Mouse (Mus musculus) kidney, postnatal 0 days (tissue): Measurements from ENCODE around the gene Hemk1. TPM values are rescaled to one million over a fixed set of nuclear protein-coding genes. Genes with fewer than 3 reads are reported as not detected.

Experiments used
- ATAC-seq: fragments of 200-750 bp; cut with Nextera tagmentation; replicated peaks from 2 replicates; pipeline ENCODE4 v1.8.0; 2017; ENCODE audit warnings: low read depth, moderate number of reproducible peaks, moderate TSS enrichment, moderate library complexity; ENCODE audit not compliant: low FRiP score
- DNase-seq: peaks from one replicate; pipeline ENCODE4 v3.0.0-alpha.2; 2016; ENCODE audit warnings: low spot score
- H3K27ac ChIP-seq: fragments of 300-500 bp; sonication (generic); 2 replicates; pipeline ENCODE4 v1.5.1; 2014; ENCODE audit warnings: mild to moderate bottlenecking
- H3K27me3 ChIP-seq: fragments of 300-500 bp; sonication (generic); 2 replicates; pipeline ENCODE4 v1.6.1; 2014; ENCODE audit warnings: low read length, mixed read lengths; ENCODE audit not compliant: insufficient read depth
- H3K36me3 ChIP-seq: fragments of 300-500 bp; sonication (generic); 2 replicates; pipeline ENCODE4 v1.6.1; 2014; ENCODE audit warnings: low read length, mixed read lengths; ENCODE audit not compliant: insufficient read depth
- H3K4me1 ChIP-seq: fragments of 300-500 bp; sonication (generic); replicated peaks from 2 replicates; pipeline ENCODE4 v1.6.1; 2014; ENCODE audit warnings: antibody characterized with exemption, low read length, mixed read lengths; ENCODE audit not compliant: insufficient read depth
- H3K4me2 ChIP-seq: fragments of 300-500 bp; sonication (generic); 2 replicates; pipeline ENCODE4 v1.6.1; 2014; ENCODE audit warnings: mild to moderate bottlenecking, low read length, moderate library complexity, mixed read lengths
- H3K4me3 ChIP-seq: fragments of 300-500 bp; sonication (generic); replicated peaks from 2 replicates; pipeline ENCODE4 v1.5.1; 2014; ENCODE audit warnings: low read depth, low read length
- H3K9ac ChIP-seq: fragments of 300-500 bp; sonication (generic); 2 replicates; pipeline ENCODE4 v1.6.1; 2014; ENCODE audit warnings: low read depth, low read length
- H3K9me3 ChIP-seq: fragments of 300-500 bp; sonication (generic); replicated peaks from 2 replicates; pipeline ENCODE4 v1.6.1; 2016; ENCODE audit warnings: low read length, inconsistent platforms, mixed read lengths
- CTCF ChIP-seq: IDR thresholded peaks from 2 replicates; pipeline ENCODE4 v1.5.1; 2016; ENCODE audit warnings: antibody characterized with exemption, low read depth, mild to moderate bottlenecking, moderate library complexity
- WGBS: fragments of 180-500 bp; shearing (Covaris S2); extraction: QIAGEN DNeasy Blood & Tissue Kit; methylation state at CpG from one replicate; pipeline ENCODE4 v1.1.7; 2014; 5-methylcytosine and 5-hydroxymethylcytosine counted together
- polyA plus RNA-seq: library from polyadenylated mRNA; unstranded; fragments of >200 nt; fragmentation: Nextera tagmentation; extraction: Ambion mirVana; gene quantifications from 2 replicates; pipeline ENCODE4 v1.2.1, GENCODE M21; 2015

The Hemk1 gene
- polyA plus RNA-seq, 1 experiment from 2014 or later, result 10.1 TPM

- DNase-seq, result peak; percentile 61
- 6% methylated on average over 3 of the region's 3 CpGs for WGBS
Observed at GRCm38 (mm10) chr9:107366644-107367043, 28.5 kb upstream of the Hemk1 start.

GRCm38 (mm10) chr9:107360989-107361388 is 22.8 kb upstream of the Hemk1 start:
- no peak overlapping the region for H3K9ac ChIP-seq
- DNase-seq, result peak; percentile 58
- H3K4me3 ChIP-seq, result no peak overlapping the region
- TF ChIP-seq CTCF, result no peak
- no peaks in the 10 kb centered on the region for H3K36me3 ChIP-seq
- no peak overlapping the region for H3K4me2 ChIP-seq
- H3K4me1 ChIP-seq, result 0 out of 2 replicates have a peak, but pooled peaks cover 4% of the 10 kb centered on the region
- peaks cover 5% of the 10 kb centered on the region for H3K27me3 ChIP-seq
- H3K9me3 ChIP-seq, result no peaks in the 10 kb centered on the region
- no peak overlapping the region for H3K27ac ChIP-seq
- ATAC-seq, result peak; percentile 45; the same call in 1 of the 2 replicates
- 13% methylated on average over 3 of the region's 3 CpGs for WGBS

More at GRCm38 (mm10) chr9:107366644-107367043, 28.5 kb upstream of the Hemk1 start:
- Histone ChIP-seq H3K27me3 (no peaks in the 10 kb centered on the region), H3K36me3 (no peaks in the 10 kb centered on the region), H3K4me1 (no peaks in the 10 kb centered on the region), H3K9ac (no peak overlapping the region), H3K4me3 (no peak overlapping the region), H3K27ac (no peak overlapping the region), H3K4me2 (no peak overlapping the region), H3K9me3 (no peaks in the 10 kb centered on the region)
- peak; percentile 92 for TF ChIP-seq CTCF
- ATAC-seq, result 0 out of 2 replicates have a peak, but pooled peaks have one; percentile 17

- H3K36me3 ChIP-seq, result no peaks in the 10 kb centered on the region
- no peak overlapping the region for H3K4me3 ChIP-seq
- H3K9ac ChIP-seq, result no peak overlapping the region
- peak; percentile 94 for TF ChIP-seq CTCF
- H3K4me1 ChIP-seq, result 0 out of 2 replicates have a peak, but pooled peaks cover 4% of the 10 kb centered on the region
- H3K9me3 ChIP-seq, result no peaks in the 10 kb centered on the region
- no peak for ATAC-seq
- H3K4me2 ChIP-seq, result no peak overlapping the region
- DNase-seq, result peak; percentile 77
- H3K27me3 ChIP-seq, result peaks cover 5% of the 10 kb centered on the region
- no peak overlapping the region for H3K27ac ChIP-seq
- WGBS, result 24% methylated on average over 5 of the region's 5 CpGs
Observed at GRCm38 (mm10) chr9:107357651-107358050, 19.5 kb upstream of the Hemk1 start.

- peak; percentile 69 for TF ChIP-seq CTCF
- no peak for ATAC-seq
- no peaks in the 10 kb centered on the region for H3K9me3 ChIP-seq
Observed at GRCm38 (mm10) chr9:107355870-107356765, 18.0 kb upstream of the Hemk1 start.

GRCm38 (mm10) chr9:107354826-107355225 is 16.7 kb upstream of the Hemk1 start:
- Histone ChIP-seq H3K4me1 (no peaks in the 10 kb centered on the region), H3K27me3 (peaks cover 5% of the 10 kb centered on the region), H3K4me3 (no peak overlapping the region), H3K27ac (no peak overlapping the region), H3K9ac (no peak overlapping the region), H3K4me2 (no peak overlapping the region), H3K36me3 (no peaks in the 10 kb centered on the region), H3K9me3 (no peaks in the 10 kb centered on the region)
- ATAC-seq, result no peak
- WGBS, result 67% methylated on average over 1 of the region's 1 CpGs
- no peak for TF ChIP-seq CTCF
- DNase-seq, result no peak

More at GRCm38 (mm10) chr9:107355870-107356765, 18.0 kb upstream of the Hemk1 start:
- Histone ChIP-seq H3K9ac (no peak overlapping the region), H3K36me3 (no peaks in the 10 kb centered on the region), H3K4me3 (no peak overlapping the region), H3K27me3 (peaks cover 5% of the 10 kb centered on the region), H3K4me2 (no peak overlapping the region), H3K27ac (no peak overlapping the region), H3K4me1 (0 out of 2 replicates have a peak, but pooled peaks cover 4% of the 10 kb centered on the region)
- 53% methylated on average over 7 of the region's 7 CpGs for WGBS
- DNase-seq, result peak; percentile 75

- Histone ChIP-seq H3K9me3 (no peaks in the 10 kb centered on the region), H3K9ac (no peak overlapping the region), H3K4me1 (no peaks in the 10 kb centered on the region), H3K4me2 (no peak overlapping the region), H3K27me3 (no peaks in the 10 kb centered on the region), H3K27ac (no peak overlapping the region), H3K4me3 (no peak overlapping the region), H3K36me3 (no peaks in the 10 kb centered on the region)
- DNase-seq (no peak), ATAC-seq (no peak)
- no peak for TF ChIP-seq CTCF
- WGBS, result 36% methylated on average over 7 of the region's 7 CpGs
Observed at GRCm38 (mm10) chr9:107349321-107349720, 11.2 kb upstream of the Hemk1 start.
